Comparison of ENCODE assay signal across 27 mouse cellular contexts in genomic region chr13:6624604-6625003, GRCm38 (mm10). TPM values are rescaled to one million over a fixed set of nuclear protein-coding genes. Genes with fewer than 3 reads are reported as not detected.
DNase-seq lines count a peak whose midpoint lies in the region; ATAC-seq and TF ChIP-seq lines count a peak whose summit lies in the region.
"Had no signal": no experiment of that assay in that cellular context is flagged by ENCODE, and none has a peak within 500 bp of the region (broad histone marks: within the 10 kb centered on the region; RNA-seq: fewer than 3 reads in every experiment).

No protein-coding gene starts in this region.

- no peak overlapping the region for H3K27ac ChIP-seq in hindbrain, postnatal 0 days
- H3K27ac ChIP-seq in hindbrain, embryonic 11.5 days (ENCODE audit: low read depth, low read length): no peak overlapping the region
- H3K27ac ChIP-seq in macrophage: peak overlapping the region; percentile 65
- no peak overlapping the region for H3K27ac ChIP-seq in forebrain, embryonic 10.5 days
- H3K27ac ChIP-seq: embryonic facial prominence, embryonic 13.5 days; gastrocnemius, adult 2 months; hindbrain, embryonic 12.5 days; kidney, embryonic 15.5 days; left cerebral cortex, adult 2 months; liver, embryonic 14.5 days; lung, embryonic 15.5 days; midbrain, embryonic 12.5 days had no signal

- no peak for DNase-seq in hindbrain, postnatal 0 days (ENCODE audit: low spot score)
- no peak for DNase-seq in hindbrain, embryonic 11.5 days (ENCODE audit: low spot score)
- peak; percentile 46 for DNase-seq in MN1 (ENCODE audit: low spot score)
- DNase-seq in layer of hippocampus, postnatal 25 days (ENCODE audit: extremely low spot score in 1 of 2, low spot score in 1 of 2): no peak
- DNase-seq in forebrain, embryonic 10.5 days (ENCODE audit: extremely low spot score, low spot score): no peak
- DNase-seq in heart, adult 9 months (ENCODE audit: low spot score in 2 of 2): no peak
- DNase-seq: adrenal gland, adult 8-10 months; embryo, embryonic 11 days; gastrocnemius, adult 2 months; heart, postnatal 10 days; kidney, adult 11 months; kidney, postnatal 36 days; lung, postnatal 4 days; right cerebral cortex, postnatal 14 days; spleen, adult 18-20 months; thymus, postnatal 14 days had no signal

- no peaks in the 10 kb centered on the region for H3K4me1 ChIP-seq in hindbrain, postnatal 0 days (ENCODE audit: insufficient read depth, low read length)
- no peaks in the 10 kb centered on the region for H3K4me1 ChIP-seq in hindbrain, embryonic 11.5 days (replicated peaks; ENCODE audit: control insufficient read depth, insufficient read depth, low read length)
- peaks cover 10% of the 10 kb centered on the region for H3K4me1 ChIP-seq in forebrain, embryonic 10.5 days
- H3K4me1 ChIP-seq: hindbrain, embryonic 12.5 days; kidney, embryonic 15.5 days; lung, embryonic 15.5 days; midbrain, embryonic 12.5 days had no signal

- no peak for TF ChIP-seq CTCF in hindbrain, postnatal 0 days (IDR thresholded peaks at IDR 0.05; ENCODE audit: low read depth)

- H3K79me2 ChIP-seq in macrophage (ENCODE audit: inconsistent target): peaks cover 73% of the 10 kb centered on the region

- H3K27me3 ChIP-seq in hindbrain, postnatal 0 days (ENCODE audit: insufficient read depth, low read length): no peaks in the 10 kb centered on the region
- H3K27me3 ChIP-seq in hindbrain, embryonic 11.5 days (ENCODE audit: control insufficient read depth, insufficient read depth, low read length): no peaks in the 10 kb centered on the region
- no peaks in the 10 kb centered on the region for H3K27me3 ChIP-seq in forebrain, embryonic 10.5 days (ENCODE audit: poor library complexity, severe bottlenecking)
- H3K27me3 ChIP-seq: embryonic facial prominence, embryonic 13.5 days; heart, embryonic 12.5 days; hindbrain, embryonic 12.5 days; kidney, embryonic 15.5 days; lung, embryonic 15.5 days; midbrain, embryonic 12.5 days had no signal

- no peaks in the 10 kb centered on the region for H3K9me3 ChIP-seq in hindbrain, postnatal 0 days (ENCODE audit: low read length)
- no peaks in the 10 kb centered on the region for H3K9me3 ChIP-seq in hindbrain, embryonic 11.5 days (ENCODE audit: control insufficient read depth, low read length)
- H3K9me3 ChIP-seq in forebrain, embryonic 10.5 days: no peaks in the 10 kb centered on the region
- H3K9me3 ChIP-seq: embryonic facial prominence, embryonic 13.5 days; heart, embryonic 12.5 days; hindbrain, embryonic 12.5 days; kidney, embryonic 15.5 days; lung, embryonic 15.5 days; midbrain, embryonic 12.5 days had no signal

- H3K36me3 ChIP-seq in hindbrain, postnatal 0 days (ENCODE audit: insufficient read depth, low read length): no peaks in the 10 kb centered on the region; the same call in 1 of the 2 replicates
- H3K36me3 ChIP-seq in hindbrain, embryonic 11.5 days (ENCODE audit: control insufficient read depth, insufficient read depth, low read length): no peaks in the 10 kb centered on the region
- H3K36me3 ChIP-seq in macrophage (ENCODE audit: inconsistent target): peaks cover 20% of the 10 kb centered on the region; the same call in 1 of the 2 replicates
- H3K36me3 ChIP-seq in forebrain, embryonic 10.5 days (replicated peaks): 0 out of 2 replicates have a peak, but pooled peaks cover 2% of the 10 kb centered on the region
- H3K36me3 ChIP-seq: embryonic facial prominence, embryonic 13.5 days; hindbrain, embryonic 12.5 days; kidney, embryonic 15.5 days; lung, embryonic 15.5 days; midbrain, embryonic 12.5 days had no signal

- WGBS in hindbrain, postnatal 0 days: 52% methylated on average over 2 of the region's 2 CpGs
- WGBS in hindbrain, embryonic 11.5 days: 87% methylated on average over 2 of the region's 2 CpGs
- 8% methylated on average over 2 of the region's 2 CpGs for WGBS in macrophage (ENCODE audit: missing documents)
- WGBS in forebrain, embryonic 10.5 days: 94% methylated on average over 2 of the region's 2 CpGs

- no peak overlapping the region for H3K9ac ChIP-seq in hindbrain, postnatal 0 days (replicated peaks; ENCODE audit: low read length)
- no peak overlapping the region for H3K9ac ChIP-seq in hindbrain, embryonic 11.5 days (ENCODE audit: low read depth, low read length)
- H3K9ac ChIP-seq: embryonic facial prominence, embryonic 13.5 days; heart, embryonic 12.5 days; hindbrain, embryonic 12.5 days; kidney, embryonic 15.5 days; liver, embryonic 14.5 days; lung, embryonic 15.5 days; midbrain, embryonic 12.5 days had no signal

- no peak overlapping the region for H3K4me2 ChIP-seq in hindbrain, postnatal 0 days (ENCODE audit: low read depth, low read length)
- no peak overlapping the region for H3K4me2 ChIP-seq in hindbrain, embryonic 11.5 days (replicated peaks; ENCODE audit: low read depth, low read length)
- H3K4me2 ChIP-seq: embryonic facial prominence, embryonic 13.5 days; heart, embryonic 12.5 days; hindbrain, embryonic 12.5 days; kidney, embryonic 15.5 days; lung, embryonic 15.5 days; midbrain, embryonic 12.5 days had no signal

- ATAC-seq in hindbrain, postnatal 0 days: 0 out of 2 replicates have a peak, but pooled peaks have one; percentile 13
- no peak for ATAC-seq in hindbrain, embryonic 11.5 days (ENCODE audit: low FRiP score)
- ATAC-seq: forebrain, embryonic 14.5 days had no signal

- no peak overlapping the region for H3K4me3 ChIP-seq in hindbrain, postnatal 0 days (ENCODE audit: low read length)
- no peak overlapping the region for H3K4me3 ChIP-seq in hindbrain, embryonic 11.5 days (ENCODE audit: low read depth, low read length)
- H3K4me3 ChIP-seq in macrophage (ENCODE audit: inconsistent target): no peak overlapping the region
- no peak overlapping the region for H3K4me3 ChIP-seq in forebrain, embryonic 10.5 days
- H3K4me3 ChIP-seq: embryonic facial prominence, embryonic 13.5 days; erythroblast, embryonic 14.5 days; gastrocnemius, adult 2 months; heart, embryonic 12.5 days; hindbrain, embryonic 12.5 days; kidney, embryonic 15.5 days; left cerebral cortex, adult 2 months; lung, embryonic 15.5 days; midbrain, embryonic 12.5 days had no signal

RNA-seq across cellular contexts. Expression of gene Pfkp, which starts 24.0 kb away (rescaled TPM):
- 179 and 233 TPM in 2 replicates for total RNA-seq in hindbrain, postnatal 0 days (2014; rRNA removed)
- polyA plus RNA-seq in hindbrain, postnatal 0 days (2015; fragmentation: Nextera tagmentation; extraction: Ambion mirVana): 427 and 436 TPM in 2 replicates
- 46.8 and 56.5 TPM in 2 replicates for polyA plus RNA-seq in hindbrain, embryonic 11.5 days (2014; fragmentation: Nextera tagmentation; extraction: Ambion mirVana)
- total RNA-seq in macrophage (2018; cell fraction: chromatin; rRNA removed): 100 to 1,000 TPM in 23 of 26 experiments, 10 to 100 TPM in 3; 81.2 to 742 (median 166) TPM
- total RNA-seq in macrophage (2018; cell fraction: cytosol; rRNA removed): 10 to 100 TPM; 24.4 to 73.3 (median 37.5) TPM
- total RNA-seq in macrophage (2018; cell fraction: nucleus; rRNA removed): 100 to 1,000 TPM in 11 of 26 experiments, 10 to 100 TPM in 15; 50.6 to 688 (median 88.0) TPM
- 27.2 to 54.0 TPM (median 36.3 TPM) in 3 replicates for polyA plus RNA-seq in macrophage (2018)
- 100 to 1,000 TPM; 201 to 202 TPM for total RNA-seq in layer of hippocampus, postnatal 25 days (2021)
- 11.0 and 12.5 TPM in 2 replicates for polyA plus RNA-seq in forebrain, embryonic 10.5 days (2016; fragmentation: Nextera tagmentation; extraction: Ambion mirVana)
